Comparison of ENCODE assay signal across 17 mouse cellular contexts in genomic region chr1:51746711-51747240, GRCm38 (mm10).
DNase-seq lines count a peak whose midpoint lies in the region; ATAC-seq and TF ChIP-seq lines count a peak whose summit lies in the region.
"Had no signal": no experiment of that assay in that cellular context is flagged by ENCODE, and none has a peak within 500 bp of the region (broad histone marks: within the 10 kb centered on the region; RNA-seq: fewer than 3 reads in every experiment).

No protein-coding gene starts in this region.

- H3K4me1 ChIP-seq in kidney, embryonic 16.5 days (ENCODE audit: insufficient read depth, low read length), result peaks cover 9% of the 10 kb centered on the region
- peaks cover 64% of the 10 kb centered on the region for H3K4me1 ChIP-seq in E14TG2a.4 (replicated peaks; ENCODE audit: low read depth, low read length)
- H3K4me1 ChIP-seq: liver, embryonic 15.5 days had no signal

- H3K36me3 ChIP-seq in kidney, embryonic 16.5 days (ENCODE audit: insufficient read depth, low read length), result peaks cover 4% of the 10 kb centered on the region; the same call in 1 of the 2 replicates
- peaks cover 5% of the 10 kb centered on the region; the same call in 1 of the 2 replicates for H3K36me3 ChIP-seq in E14TG2a.4 (ENCODE audit: insufficient read depth, low read length)
- H3K36me3 ChIP-seq: forebrain, embryonic 15.5 days; liver, embryonic 15.5 days had no signal

- 82% methylated on average over 15 of the region's 15 CpGs for WGBS in kidney, embryonic 16.5 days

- no peak overlapping the region for H3K4me3 ChIP-seq in kidney, embryonic 16.5 days (ENCODE audit: low read length)
- peak overlapping the region; percentile 77 for H3K4me3 ChIP-seq in E14TG2a.4 (replicated peaks; ENCODE audit: low read length)
- H3K4me3 ChIP-seq: erythroblast, embryonic 14.5 days; forebrain, embryonic 15.5 days; heart, embryonic 12.5 days; limb, embryonic 15.5 days; liver, embryonic 15.5 days had no signal

- no peak overlapping the region for H3K4me2 ChIP-seq in kidney, embryonic 16.5 days (replicated peaks; ENCODE audit: low read depth, low read length)
- H3K4me2 ChIP-seq: forebrain, embryonic 15.5 days; limb, embryonic 15.5 days; liver, embryonic 15.5 days had no signal

- no peaks in the 10 kb centered on the region for H3K27me3 ChIP-seq in kidney, embryonic 16.5 days (ENCODE audit: insufficient read depth, low read length)
- H3K27me3 ChIP-seq in E14TG2a.4 (ENCODE audit: insufficient read depth, low read length), result no peaks in the 10 kb centered on the region
- H3K27me3 ChIP-seq: forebrain, embryonic 15.5 days; heart, embryonic 12.5 days; limb, embryonic 15.5 days; liver, embryonic 15.5 days had no signal

- no peaks in the 10 kb centered on the region for H3K9me3 ChIP-seq in kidney, embryonic 16.5 days (ENCODE audit: low read length)
- H3K9me3 ChIP-seq in E14TG2a.4 (ENCODE audit: low read length), result no peaks in the 10 kb centered on the region
- H3K9me3 ChIP-seq: forebrain, embryonic 15.5 days; heart, embryonic 12.5 days; limb, embryonic 15.5 days; liver, embryonic 15.5 days had no signal

- no peak for TF ChIP-seq POLR2A in brain, embryonic 14.5 days (IDR thresholded peaks at IDR 0.05; ENCODE audit: borderline replicate concordance, extremely low read depth, insufficient read depth, insufficient read length, poor library complexity, severe bottlenecking)

- no peak overlapping the region for H3K27ac ChIP-seq in kidney, embryonic 16.5 days (ENCODE audit: low read length)
- H3K27ac ChIP-seq: forebrain, embryonic 15.5 days; liver, embryonic 15.5 days had no signal

- ATAC-seq in kidney, embryonic 16.5 days (ENCODE audit: low FRiP score, low TSS enrichment), result peak; percentile 54
- ATAC-seq: forebrain, embryonic 15.5 days had no signal

- H3K9ac ChIP-seq in kidney, embryonic 16.5 days (replicated peaks; ENCODE audit: low read length), result no peak overlapping the region
- H3K9ac ChIP-seq: forebrain, embryonic 15.5 days; heart, embryonic 12.5 days; limb, embryonic 15.5 days; liver, embryonic 15.5 days had no signal

- intact Hi-C loops in left cerebral cortex, postnatal 25 days (cut with DNase I), result no loop called here

- TF ChIP-seq CTCF in E14TG2a.4 (conservative IDR thresholded peaks at IDR 0.05; ENCODE audit: low read length), result no peak
- no peak for TF ChIP-seq CTCF in brain, embryonic 14.5 days (IDR thresholded peaks at IDR 0.05; ENCODE audit: borderline replicate concordance, extremely low read depth, insufficient read depth, insufficient read length)

- no peak for DNase-seq in kidney, adult 11 months
- peak; percentile 10 for DNase-seq in 3134 (ENCODE audit: extremely low read depth, insufficient read length, low spot score)
- peak; percentile 10 for DNase-seq in brain, embryonic 14.5 days (ENCODE audit: low read depth)
- DNase-seq in left cerebral cortex, postnatal 25 days (ENCODE audit: low spot score in 2 of 2), result no peak
- DNase-seq in lung, adult 18-20 months, result no peak
- DNase-seq: cerebellum, adult 9-10 months; kidney, adult 18-20 months; layer of hippocampus, adult 9-11 months; spleen, adult 18-20 months; thymus, postnatal 36 days had no signal

Comparison
In these comparisons a context has a peak if more than half of its experiments do, and no peak if none do; other contexts are left out.
1. DNase-seq: peak in 3134 (single experiment) and brain, embryonic 14.5 days (single experiment); none in kidney, adult 11 months (single experiment), left cerebral cortex, postnatal 25 days (0 of 2) and lung, adult 18-20 months (0 of 2).